Mouse (Mus musculus) heart, embryonic 15.5 days (tissue): Measurements from ENCODE around the gene Vmn1r203. TPM values are rescaled to one million over a fixed set of nuclear protein-coding genes. Genes with fewer than 3 reads are reported as not detected.
"Not testable (repeated sequence)": the region's sequence is repeated elsewhere in the genome, so short reads cannot be mapped to it uniquely, and the experiment has no call there.

ENCODE experiments used
- ATAC-seq: fragments of 200-750 bp; cut with Nextera tagmentation; replicated peaks from 2 replicates; pipeline ENCODE4 v1.8.0; 2017; ENCODE audit warnings: low read depth, moderate TSS enrichment; ENCODE audit not compliant: insufficient number of reproducible peaks, insufficient read depth, low FRiP score
- H3K27ac ChIP-seq: fragments of 300-500 bp; sonication (generic); 2 replicates; pipeline ENCODE4 v1.5.1; 2015; ENCODE audit warnings: mild to moderate bottlenecking, inconsistent platforms
- H3K27me3 ChIP-seq: fragments of 300-500 bp; sonication (generic); 2 replicates; pipeline ENCODE4 v1.6.1; 2015; ENCODE audit warnings: inconsistent platforms
- H3K36me3 ChIP-seq: fragments of 300-500 bp; sonication (generic); 2 replicates; pipeline ENCODE4 v1.6.1; 2015; ENCODE audit warnings: mild to moderate bottlenecking, inconsistent platforms
- H3K4me1 ChIP-seq: fragments of 300-500 bp; sonication (generic); replicated peaks from 2 replicates; pipeline ENCODE4 v1.6.1; 2015; ENCODE audit warnings: inconsistent platforms
- H3K4me2 ChIP-seq: fragments of 300-500 bp; sonication (generic); 2 replicates; pipeline ENCODE4 v1.6.1; 2015; ENCODE audit warnings: inconsistent platforms, mild to moderate bottlenecking, moderate library complexity
- H3K4me3 ChIP-seq: fragments of 300-500 bp; sonication (generic); 2 replicates; pipeline ENCODE4 v1.5.1; 2015; ENCODE audit warnings: mild to moderate bottlenecking, inconsistent platforms
- H3K9ac ChIP-seq: fragments of 300-500 bp; sonication (generic); 2 replicates; pipeline ENCODE4 v1.6.1; 2015; ENCODE audit warnings: mild to moderate bottlenecking, inconsistent platforms
- H3K9me3 ChIP-seq: fragments of 300-500 bp; sonication (generic); replicated peaks from 2 replicates; pipeline ENCODE4 v1.6.1; 2016; ENCODE audit warnings: inconsistent platforms
- WGBS: fragments of 180-500 bp; shearing (Covaris S2); methylation state at CpG from one replicate; pipeline ENCODE4 v1.1.7; 2015; ENCODE audit warnings: mixed read lengths; 5-methylcytosine and 5-hydroxymethylcytosine counted together
- polyA plus RNA-seq: library from polyadenylated mRNA; unstranded; fragments of >200 nt; fragmentation: Nextera tagmentation; extraction: Ambion mirVana; gene quantifications from 2 replicates; pipeline ENCODE4 v1.2.1, GENCODE M21; 2015

The Vmn1r203 gene
- not detected in 2 replicates for polyA plus RNA-seq

DNA sequence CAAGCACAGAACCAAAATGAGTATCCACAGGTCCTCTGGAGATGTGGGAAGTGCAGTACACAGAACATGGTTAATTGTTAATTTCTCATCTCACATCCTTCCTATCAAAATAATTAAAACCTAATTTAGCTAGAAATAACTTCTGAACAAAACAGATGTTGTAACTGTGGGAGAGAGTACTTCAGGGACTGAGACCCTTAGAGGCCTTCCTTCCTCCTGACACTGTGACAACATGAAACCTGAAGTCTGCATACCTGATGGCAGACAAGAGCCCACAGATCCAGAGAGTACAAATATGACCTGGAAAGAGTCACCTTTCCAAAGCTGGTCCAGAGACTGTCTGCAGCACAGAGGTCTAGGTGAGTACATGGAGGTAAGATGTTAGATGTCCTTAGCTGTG lies at the start of gene Vmn1r203:
Gene Vmn1r203, plus strand, starts transcription at position 301 of the 400 bp plus-strand sequence.
- ATAC-seq = no peak
- H3K9me3 ChIP-seq = no peaks in the 10 kb centered on the region
- H3K4me1 ChIP-seq = no peaks in the 10 kb centered on the region
- H3K27me3 ChIP-seq = no peaks in the 10 kb centered on the region
- no peak within 1 kb of the TSS for H3K27ac ChIP-seq
- no peak within 1 kb of the TSS for H3K4me2 ChIP-seq
- H3K4me3 ChIP-seq = no peak within 1 kb of the TSS
- H3K36me3 ChIP-seq = no peaks in the 10 kb centered on the region
- H3K9ac ChIP-seq = no peak within 1 kb of the TSS

GRCm38 (mm10) chr13:22471623-22472022 lies 46.3 kb upstream of the Vmn1r203 start, which contains the start of gene Vmn1r201:
Gene Vmn1r201 (plus strand): TSS chr13:22471923.
- ATAC-seq = no peak
- H3K9ac ChIP-seq = no peak within 1 kb of the TSS

GRCm38 (mm10) chr13:22502431-22502830 lies 15.5 kb upstream of the Vmn1r203 start:
- H3K4me2 ChIP-seq = no peak overlapping the region
- ATAC-seq = no peak
- H3K9me3 ChIP-seq = no peaks in the 10 kb centered on the region
- no peak overlapping the region for H3K9ac ChIP-seq
- H3K4me3 ChIP-seq = no peak overlapping the region
- H3K27me3 ChIP-seq = no peaks in the 10 kb centered on the region
- H3K27ac ChIP-seq = no peak overlapping the region
- 72% methylated on average over 3 of the region's 3 CpGs for WGBS
- H3K36me3 ChIP-seq = no peaks in the 10 kb centered on the region
- no peaks in the 10 kb centered on the region for H3K4me1 ChIP-seq

More at GRCm38 (mm10) chr13:22471623-22472022, 46.3 kb upstream of the Vmn1r203 start, which contains the start of gene Vmn1r201:
- Histone ChIP-seq H3K27me3 (no peaks in the 10 kb centered on the region), H3K27ac (no peak within 1 kb of the TSS), H3K9me3 (no peaks in the 10 kb centered on the region), H3K36me3 (no peaks in the 10 kb centered on the region), H3K4me3 (no peak within 1 kb of the TSS), H3K4me2 (no peak within 1 kb of the TSS), H3K4me1 (no peaks in the 10 kb centered on the region)
- 44% methylated on average over 1 of the region's 1 CpGs for WGBS

DNA sequence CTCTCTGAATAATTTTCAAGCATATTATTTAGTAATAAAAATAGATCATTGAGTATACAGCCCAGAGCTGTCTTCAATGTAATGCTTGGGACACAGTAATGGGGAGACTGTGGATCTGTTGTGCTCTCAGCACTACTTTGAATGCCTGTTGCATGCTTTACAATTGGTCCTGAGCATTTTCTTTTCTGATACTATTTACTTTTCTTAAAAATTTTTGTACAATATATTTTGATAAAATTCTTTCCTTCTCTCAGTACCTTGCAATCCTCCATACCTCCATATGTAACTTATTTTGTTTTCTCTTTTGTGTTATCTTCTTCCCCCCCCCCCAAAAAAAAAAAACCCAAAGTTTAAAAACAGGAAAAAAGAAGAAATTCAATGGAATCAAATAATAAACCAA lies 12.6 kb upstream of the Vmn1r203 start, which contains the start of gene Vmn1r202:
Gene Vmn1r202, minus strand, starts transcription at position 101 of the 400 bp plus-strand sequence.
- no peak within 1 kb of the TSS for H3K4me3 ChIP-seq
- H3K27me3 ChIP-seq = no peaks in the 10 kb centered on the region
- no peak within 1 kb of the TSS for H3K4me2 ChIP-seq
- no peak within 1 kb of the TSS for H3K9ac ChIP-seq
- H3K27ac ChIP-seq = no peak within 1 kb of the TSS
- ATAC-seq = no peak
- no peaks in the 10 kb centered on the region for H3K36me3 ChIP-seq
- H3K9me3 ChIP-seq = no peaks in the 10 kb centered on the region
- no peaks in the 10 kb centered on the region for H3K4me1 ChIP-seq

GRCm38 (mm10) chr13:22552898-22553297 lies 35.0 kb downstream of the Vmn1r203 start, which contains the start of gene Vmn1r204:
Gene Vmn1r204 (plus strand): TSS chr13:22553198.
- not testable (repeated sequence) for H3K27me3 ChIP-seq, H3K4me1 ChIP-seq, H3K9me3 ChIP-seq, H3K9ac ChIP-seq, H3K36me3 ChIP-seq, H3K4me3 ChIP-seq, H3K27ac ChIP-seq, ATAC-seq, H3K4me2 ChIP-seq
- WGBS = 48% methylated on average over 1 of the region's 1 CpGs

GRCm38 (mm10) chr13:22574911-22575310 lies 57.0 kb downstream of the Vmn1r203 start:
- H3K9me3 ChIP-seq, H3K4me3 ChIP-seq, H3K4me1 ChIP-seq, H3K27ac ChIP-seq, H3K36me3 ChIP-seq, H3K4me2 ChIP-seq, H3K9ac ChIP-seq, ATAC-seq, H3K27me3 ChIP-seq: not testable (repeated sequence)
- 68% methylated on average over 3 of the region's 3 CpGs for WGBS

Other genes with a start within 250 kb of the Vmn1r203 start
- not detected in 2 replicates for gene Vmn1r195, start 247.6 kb upstream of the Vmn1r203 start, polyA plus RNA-seq
- not detected in 2 replicates for gene Vmn1r196, start 228.2 kb upstream of the Vmn1r203 start, polyA plus RNA-seq
- gene Vmn1r197, start 193.5 kb upstream of the Vmn1r203 start, polyA plus RNA-seq = not detected in 2 replicates
- not detected in 2 replicates for gene Vmn1r198, start 167.8 kb upstream of the Vmn1r203 start, polyA plus RNA-seq
- gene Vmn1r199, start 138.3 kb upstream of the Vmn1r203 start, polyA plus RNA-seq = not detected in 2 replicates
- not detected in 2 replicates for gene Vmn1r200, start 127.7 kb upstream of the Vmn1r203 start, polyA plus RNA-seq
- not detected in 2 replicates for gene Vmn1r201, start 46.2 kb upstream of the Vmn1r203 start, polyA plus RNA-seq
- gene Vmn1r202, start 12.7 kb upstream of the Vmn1r203 start, polyA plus RNA-seq = not detected in 2 replicates
- not detected in 2 replicates for gene Vmn1r204, start 35.1 kb downstream of the Vmn1r203 start, polyA plus RNA-seq
- not detected in 2 replicates for gene Vmn1r205, start 74.9 kb downstream of the Vmn1r203 start, polyA plus RNA-seq
- gene Vmn1r206, start 106.1 kb downstream of the Vmn1r203 start, polyA plus RNA-seq = not detected in 2 replicates
- not detected in 2 replicates for gene Vmn1r207-ps, start 211.5 kb downstream of the Vmn1r203 start, polyA plus RNA-seq